Comparison of ENCODE assay signal across 13 mouse cellular contexts in the genomic region with DNA sequence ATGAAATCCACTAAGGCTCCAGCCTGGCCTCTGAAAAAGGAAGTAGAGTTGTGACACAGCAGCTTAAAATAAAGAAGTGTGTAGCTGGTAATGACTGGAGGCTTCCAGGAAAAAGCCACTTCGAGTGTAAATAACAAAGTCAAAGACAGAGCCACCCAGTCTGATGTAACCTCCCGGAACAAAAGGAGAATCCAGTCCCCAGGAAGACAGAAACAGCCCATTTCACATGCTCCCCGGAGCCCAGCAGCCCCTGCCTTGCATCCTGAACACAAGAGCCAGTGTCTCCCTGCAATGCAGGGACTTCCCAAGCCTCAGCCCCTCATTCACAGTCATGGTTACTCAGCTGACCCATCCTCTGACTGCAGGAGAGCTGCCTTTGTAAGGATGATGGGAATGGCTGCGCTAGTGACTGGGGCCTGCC.
DNase-seq lines count a peak whose midpoint lies in the region; ATAC-seq and TF ChIP-seq lines count a peak whose summit lies in the region.
"Had no signal": no experiment of that assay in that cellular context is flagged by ENCODE, and none has a peak within 500 bp of the region (broad histone marks: within the 10 kb centered on the region; RNA-seq: fewer than 3 reads in every experiment).

No protein-coding gene starts in this region.

- no peaks in the 10 kb centered on the region for H3K36me3 ChIP-seq in liver, adult 2 months (ENCODE audit: control insufficient read depth, insufficient read depth, low read length)
- H3K36me3 ChIP-seq in liver, embryonic 12.5 days: no peaks in the 10 kb centered on the region
- no peaks in the 10 kb centered on the region for H3K36me3 ChIP-seq in MEL (ENCODE audit: control insufficient read depth in 1 of 2, insufficient read depth in 2 of 2, low read length in 2 of 2)
- H3K36me3 ChIP-seq: lung, embryonic 15.5 days had no signal

- TF ChIP-seq CTCF in liver, adult 2 months (IDR thresholded peaks at IDR 0.05; ENCODE audit: low read depth, low read length): no peak
- TF ChIP-seq CTCF in MEL (IDR thresholded peaks at IDR 0.05 in 2 of 3, conservative IDR thresholded peaks at IDR 0.05 in 1 of 3; ENCODE audit: control insufficient read depth in 1 of 3, insufficient read depth in 1 of 3, low read depth in 2 of 3, low read length in 3 of 3, poor library complexity in 1 of 3, severe bottlenecking in 1 of 3): no peak

- peak; percentile 32 for DNase-seq in liver, adult 2 months (ENCODE audit: extremely low read depth, low read depth, low spot score)
- DNase-seq in MEL (ENCODE audit: low read depth, low spot score): peak; percentile 6
- peak; percentile 63 for DNase-seq in brain, adult 2 months (ENCODE audit: low read depth, low spot score)
- no peak for DNase-seq in urinary bladder, adult 18-20 months (ENCODE audit: low spot score in 2 of 2)
- DNase-seq in T-cell, adult 2 months (ENCODE audit: low spot score): no peak
- no peak for DNase-seq in left cerebral cortex, adult 18-20 months (ENCODE audit: low spot score in 2 of 2)
- DNase-seq: adrenal gland, adult 8-10 months; cerebellum, adult 2 months had no signal

- H3K79me2 ChIP-seq in liver, adult 2 months (ENCODE audit: control insufficient read depth, insufficient read depth, low read length): no peaks in the 10 kb centered on the region; the same call in 1 of the 2 replicates
- H3K79me2 ChIP-seq in MEL (ENCODE audit: control insufficient read depth, insufficient read depth, low read length, poor library complexity): no peaks in the 10 kb centered on the region

- WGBS in liver, adult 2 months: 74% methylated on average over 4 of the region's 4 CpGs
- WGBS in liver, embryonic 12.5 days (ENCODE audit: insufficient replicate concordance): 48% methylated on average over 4 of the region's 4 CpGs

- H3K27me3 ChIP-seq in liver, adult 2 months (ENCODE audit: control insufficient read depth, insufficient read depth, low read length): no peaks in the 10 kb centered on the region
- no peaks in the 10 kb centered on the region for H3K27me3 ChIP-seq in liver, embryonic 12.5 days (replicated peaks)
- peaks cover 0 to 3% of the 10 kb centered on the region in 2 experiments; a peak in 2 of 4 replicates for H3K27me3 ChIP-seq in MEL (ENCODE audit: control insufficient read depth in 1 of 2, insufficient read depth in 2 of 2, low read length in 2 of 2)
- H3K27me3 ChIP-seq: embryonic facial prominence, embryonic 13.5 days; lung, embryonic 15.5 days had no signal

- no peak for TF ChIP-seq POLR2A in liver, adult 2 months (IDR thresholded peaks at IDR 0.05; ENCODE audit: extremely low read depth, insufficient read depth, low read length)
- no peak for TF ChIP-seq POLR2A in MEL (IDR thresholded peaks at IDR 0.05; ENCODE audit: control insufficient read depth in 1 of 2, insufficient read depth in 1 of 2, low read depth in 1 of 2, low read length in 2 of 2, poor library complexity in 1 of 2)

- H3K27ac ChIP-seq in liver, adult 2 months (replicated peaks; ENCODE audit: insufficient read depth, low read depth, low read length): no peak overlapping the region
- H3K27ac ChIP-seq in liver, embryonic 12.5 days: no peak overlapping the region
- no peak overlapping the region for H3K27ac ChIP-seq in MEL (ENCODE audit: control insufficient read depth, low read depth, low read length)
- H3K27ac ChIP-seq: embryonic facial prominence, embryonic 13.5 days; left cerebral cortex, adult 2 months; lung, embryonic 15.5 days had no signal

- H3K4me2 ChIP-seq in liver, embryonic 12.5 days: no peak overlapping the region
- H3K4me2 ChIP-seq: embryonic facial prominence, embryonic 13.5 days; lung, embryonic 15.5 days had no signal

- no peak for TF ChIP-seq EP300 in MEL (IDR thresholded peaks at IDR 0.05; ENCODE audit: low read depth in 1 of 2, low read length in 2 of 2)

- H3K4me1 ChIP-seq in liver, adult 2 months (ENCODE audit: control insufficient read depth, insufficient read depth, low read length): 0 out of 2 replicates have a peak, but pooled peaks cover 2% of the 10 kb centered on the region
- 0 out of 2 replicates have a peak, but pooled peaks cover 3% of the 10 kb centered on the region for H3K4me1 ChIP-seq in liver, embryonic 12.5 days
- no peaks in the 10 kb centered on the region for H3K4me1 ChIP-seq in MEL (ENCODE audit: control insufficient read depth in 1 of 2, insufficient read depth in 2 of 2, low read length in 2 of 2)
- H3K4me1 ChIP-seq: embryonic facial prominence, embryonic 13.5 days; lung, embryonic 15.5 days had no signal

- H3K4me3 ChIP-seq in liver, adult 2 months (ENCODE audit: insufficient read depth, low read depth, low read length): no peak overlapping the region
- H3K4me3 ChIP-seq in liver, embryonic 12.5 days: no peak overlapping the region
- no peak overlapping the region for H3K4me3 ChIP-seq in MEL (ENCODE audit: control insufficient read depth in 1 of 2, insufficient read depth in 1 of 2, low read depth in 2 of 2, low read length in 2 of 2)
- H3K4me3 ChIP-seq: embryonic facial prominence, embryonic 13.5 days; left cerebral cortex, adult 2 months; lung, embryonic 15.5 days had no signal

- TF ChIP-seq RAD21 in MEL (IDR thresholded peaks at IDR 0.05; ENCODE audit: low read depth, low read length): no peak

- H3K9ac ChIP-seq in liver, adult 2 months (ENCODE audit: low read depth, low read length): no peak overlapping the region
- H3K9ac ChIP-seq in liver, embryonic 12.5 days: no peak overlapping the region
- H3K9ac ChIP-seq in MEL (ENCODE audit: control insufficient read depth, low read depth, low read length, poor library complexity, severe bottlenecking): no peak overlapping the region
- H3K9ac ChIP-seq: embryonic facial prominence, embryonic 13.5 days; lung, embryonic 15.5 days had no signal

- ATAC-seq in liver, embryonic 12.5 days: no peak
- ATAC-seq in megakaryocyte, adult 5-6 weeks (ENCODE audit: poor library complexity, severe bottlenecking): peak; percentile 92

- H3K9me3 ChIP-seq in liver, embryonic 12.5 days (replicated peaks): no peaks in the 10 kb centered on the region
- H3K9me3 ChIP-seq in MEL (replicated peaks; ENCODE audit: insufficient read depth, low read length): no peaks in the 10 kb centered on the region
- H3K9me3 ChIP-seq: embryonic facial prominence, embryonic 13.5 days; lung, embryonic 15.5 days had no signal

TF ChIP-seq in MEL, 35 proteins besides CTCF, POLR2A, EP300 and RAD21:
- TF ChIP-seq HCFC1 (IDR thresholded peaks at IDR 0.05; ENCODE audit: low read depth, low read length): no peak
- TF ChIP-seq MAZ (IDR thresholded peaks at IDR 0.05; ENCODE audit: low read depth, low read length): no peak
- no peak for TF ChIP-seq GABPA (IDR thresholded peaks at IDR 0.05; ENCODE audit: low read depth, low read length)
- TF ChIP-seq ZKSCAN1 (IDR thresholded peaks at IDR 0.05; ENCODE audit: low read depth, low read length): no peak
- no peak for TF ChIP-seq CHD2 (IDR thresholded peaks at IDR 0.05; ENCODE audit: low read length)
- no peak for TF ChIP-seq MAX (IDR thresholded peaks at IDR 0.05; ENCODE audit: low read length)
TF ChIP-seq in MEL: peak in this region for 0.

Comparison
In these comparisons a context has a peak if more than half of its experiments do, and no peak if none do; other contexts are left out.
1. DNase-seq: peak in liver, adult 2 months (single experiment), MEL (single experiment) and brain, adult 2 months (single experiment); none in urinary bladder, adult 18-20 months (0 of 2), T-cell, adult 2 months (single experiment) and left cerebral cortex, adult 18-20 months (0 of 2).